Mouse (Mus musculus) splenic B cell, adult 2 months (primary cell): ENCODE results near the gene BC055324.
A peak's percentile ranks its signal among the peaks of the same experiment; 100 is the strongest.

Source experiments
- DNase-seq: peaks from one replicate; pipeline ENCODE4 v3.0.0-alpha.2; 2011; ENCODE audit warnings: low read depth, low spot score
- H3K27me3 ChIP-seq: 2 replicates; pipeline ENCODE4 v1.6.1; 2012; ENCODE audit warnings: mild to moderate bottlenecking, low read length, moderate library complexity, mixed read lengths; ENCODE audit not compliant: control insufficient read depth, poor library complexity, insufficient read depth, severe bottlenecking
- H3K36me3 ChIP-seq: 2 replicates; pipeline ENCODE4 v1.6.1; 2012; ENCODE audit warnings: mild to moderate bottlenecking, low read length, moderate library complexity, mixed read lengths; ENCODE audit not compliant: control insufficient read depth, poor library complexity, insufficient read depth, severe bottlenecking

The BC055324 gene

GRCm38 (mm10) chr1:163994173-163994720 lies 349 bp downstream of the BC055324 start:
- no peaks in the 10 kb centered on the region; the same call in 1 of the 2 replicates for H3K36me3 ChIP-seq
- no peak for DNase-seq
- no peaks in the 10 kb centered on the region for H3K27me3 ChIP-seq

GRCm38 (mm10) chr1:163992371-163992770 lies 2.2 kb downstream of the BC055324 start:
- no peaks in the 10 kb centered on the region; the same call in 1 of the 2 replicates for H3K36me3 ChIP-seq
- DNase-seq: no peak
- H3K27me3 ChIP-seq: no peaks in the 10 kb centered on the region

- no peaks in the 10 kb centered on the region; the same call in 1 of the 2 replicates for H3K36me3 ChIP-seq
- no peaks in the 10 kb centered on the region for H3K27me3 ChIP-seq
- DNase-seq: peak; percentile 25
These were observed 18.1 kb downstream of the BC055324 start for GRCm38 (mm10) chr1:163976515-163976914.

- Histone ChIP-seq H3K36me3 (no peaks in the 10 kb centered on the region), H3K27me3 (no peaks in the 10 kb centered on the region)
- DNase-seq: peak; percentile 65
These were observed 19.5 kb downstream of the BC055324 start for GRCm38 (mm10) chr1:163975088-163975487.

GRCm38 (mm10) chr1:163974471-163974870 lies 20.1 kb downstream of the BC055324 start:
- no peak for DNase-seq
- no peaks in the 10 kb centered on the region for H3K36me3 ChIP-seq
- no peaks in the 10 kb centered on the region for H3K27me3 ChIP-seq

GRCm38 (mm10) chr1:163964008-163964689 lies 30.4 kb downstream of the BC055324 start:
- H3K27me3 ChIP-seq: no peaks in the 10 kb centered on the region
- no peak for DNase-seq
- no peaks in the 10 kb centered on the region for H3K36me3 ChIP-seq

- DNase-seq: no peak
- H3K36me3 ChIP-seq: 0 out of 2 replicates have a peak, but pooled peaks cover 4% of the 10 kb centered on the region
- H3K27me3 ChIP-seq: no peaks in the 10 kb centered on the region
These were observed 36.6 kb downstream of the BC055324 start for GRCm38 (mm10) chr1:163958036-163958435.

- Histone ChIP-seq H3K27me3 (no peaks in the 10 kb centered on the region), H3K36me3 (peaks cover 17% of the 10 kb centered on the region; the same call in 1 of the 2 replicates)
- no peak for DNase-seq
These were observed 41.2 kb downstream of the BC055324 start for GRCm38 (mm10) chr1:163953396-163953795.

- no peak for DNase-seq
- no peaks in the 10 kb centered on the region for H3K27me3 ChIP-seq
These were observed 52.5 kb downstream of the BC055324 start for GRCm38 (mm10) chr1:163942056-163942455.

GRCm38 (mm10) chr1:163934591-163934990 lies 60.0 kb downstream of the BC055324 start:
- Histone ChIP-seq H3K27me3 (no peaks in the 10 kb centered on the region), H3K36me3 (peaks cover 15% of the 10 kb centered on the region)
- no peak for DNase-seq

More at GRCm38 (mm10) chr1:163942056-163942455, 52.5 kb downstream of the BC055324 start:
- H3K36me3 ChIP-seq: peaks cover 16% of the 10 kb centered on the region

GRCm38 (mm10) chr1:163931801-163932200 lies 62.8 kb downstream of the BC055324 start:
- Histone ChIP-seq H3K36me3 (peaks cover 13% of the 10 kb centered on the region), H3K27me3 (no peaks in the 10 kb centered on the region)
- DNase-seq: no peak

GRCm38 (mm10) chr1:163930458-163930794 lies 64.2 kb downstream of the BC055324 start:
- peak; percentile 37 for DNase-seq
- Histone ChIP-seq H3K27me3 (no peaks in the 10 kb centered on the region), H3K36me3 (peaks cover 3% of the 10 kb centered on the region; the same call in 1 of the 2 replicates)

- Histone ChIP-seq H3K36me3 (peaks cover 3% of the 10 kb centered on the region; the same call in 1 of the 2 replicates), H3K27me3 (no peaks in the 10 kb centered on the region)
- DNase-seq: peak; percentile 91
These were observed 64.7 kb downstream of the BC055324 start for GRCm38 (mm10) chr1:163929636-163930457.

- Histone ChIP-seq H3K27me3 (no peaks in the 10 kb centered on the region), H3K36me3 (no peaks in the 10 kb centered on the region)
- DNase-seq: no peak
These were observed 65.8 kb downstream of the BC055324 start, which contains the start of gene Scyl3 for GRCm38 (mm10) chr1:163928846-163929245. Gene Scyl3, plus strand, starts transcription at chr1:163929100.

- no peak for DNase-seq
- no peaks in the 10 kb centered on the region for H3K27me3 ChIP-seq
These were observed 70.5 kb downstream of the BC055324 start for GRCm38 (mm10) chr1:163924093-163924492.

More at GRCm38 (mm10) chr1:163924093-163924492, 70.5 kb downstream of the BC055324 start:
- no peaks in the 10 kb centered on the region for H3K36me3 ChIP-seq
